Mouse (Mus musculus) urinary bladder, postnatal 36 days (tissue): ENCODE measurements around the gene Hc.

Experiments used
- DNase-seq, 2 experiments: peaks; one replicate each; pipeline ENCODE4 v3.0.0; 2022; ENCODE audit warnings: low spot score in 2 of 2, mixed read lengths in 1 of 2

Gene Hc

DNA sequence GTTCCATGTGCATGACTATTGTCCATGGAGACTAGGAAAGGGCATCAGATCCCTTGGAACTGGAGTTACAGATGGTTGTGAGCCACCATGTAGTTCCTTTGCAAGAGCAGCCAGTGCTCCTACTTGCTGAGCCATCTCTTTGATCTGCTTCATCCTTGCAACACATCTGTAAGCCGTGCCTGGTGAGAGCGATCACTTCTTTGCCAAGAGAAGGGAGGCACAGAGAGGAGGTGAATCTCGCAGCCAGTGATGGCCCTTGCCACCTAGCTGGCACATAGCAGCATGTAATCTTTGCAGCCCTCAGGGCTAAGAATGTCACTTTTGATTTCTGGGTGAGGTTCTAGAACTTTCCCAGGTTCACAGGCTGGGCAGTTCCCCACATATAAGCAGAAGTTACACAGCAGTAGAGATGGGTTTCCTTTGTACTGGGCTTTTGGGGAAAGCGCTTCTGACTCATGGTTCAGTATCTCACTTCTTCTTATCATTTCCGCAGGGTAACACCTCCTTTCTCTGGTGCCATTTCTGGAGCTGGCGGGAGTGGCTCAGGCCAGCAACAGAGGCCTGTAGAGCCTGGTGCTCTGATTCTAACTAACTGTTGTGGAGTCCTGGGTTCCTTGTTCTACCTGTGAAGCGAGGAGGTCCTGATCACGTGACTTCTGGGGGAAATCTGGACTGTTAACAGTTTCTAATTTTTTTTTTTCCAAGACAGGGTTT, 84.1 kb downstream of the Hc start:
- DNase-seq: no peak

- no peak for DNase-seq
Observed at GRCm38 (mm10) chr2:34976447-34976846, 84.8 kb downstream of the Hc start.

DNA sequence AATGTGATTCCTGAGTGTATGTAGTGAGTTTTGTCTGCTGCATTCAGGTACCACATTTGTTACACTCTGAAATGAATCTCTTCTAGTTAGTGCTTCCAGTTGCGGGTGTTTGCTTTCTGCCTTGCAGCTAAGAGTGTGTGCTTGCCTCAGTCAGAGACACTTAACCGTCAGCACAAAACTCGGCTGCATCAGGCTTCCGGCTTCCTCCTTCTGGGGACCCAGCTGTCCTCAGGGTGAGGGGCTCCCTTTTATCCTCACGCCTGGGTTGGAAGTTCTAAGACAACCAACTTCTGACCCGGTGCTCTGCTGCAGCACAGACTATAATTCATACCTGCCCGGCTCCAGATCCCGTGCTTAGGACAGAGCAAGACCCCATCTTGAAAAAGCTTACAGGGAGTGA, 88.2 kb downstream of the Hc start:
- DNase-seq: no peak

DNA sequence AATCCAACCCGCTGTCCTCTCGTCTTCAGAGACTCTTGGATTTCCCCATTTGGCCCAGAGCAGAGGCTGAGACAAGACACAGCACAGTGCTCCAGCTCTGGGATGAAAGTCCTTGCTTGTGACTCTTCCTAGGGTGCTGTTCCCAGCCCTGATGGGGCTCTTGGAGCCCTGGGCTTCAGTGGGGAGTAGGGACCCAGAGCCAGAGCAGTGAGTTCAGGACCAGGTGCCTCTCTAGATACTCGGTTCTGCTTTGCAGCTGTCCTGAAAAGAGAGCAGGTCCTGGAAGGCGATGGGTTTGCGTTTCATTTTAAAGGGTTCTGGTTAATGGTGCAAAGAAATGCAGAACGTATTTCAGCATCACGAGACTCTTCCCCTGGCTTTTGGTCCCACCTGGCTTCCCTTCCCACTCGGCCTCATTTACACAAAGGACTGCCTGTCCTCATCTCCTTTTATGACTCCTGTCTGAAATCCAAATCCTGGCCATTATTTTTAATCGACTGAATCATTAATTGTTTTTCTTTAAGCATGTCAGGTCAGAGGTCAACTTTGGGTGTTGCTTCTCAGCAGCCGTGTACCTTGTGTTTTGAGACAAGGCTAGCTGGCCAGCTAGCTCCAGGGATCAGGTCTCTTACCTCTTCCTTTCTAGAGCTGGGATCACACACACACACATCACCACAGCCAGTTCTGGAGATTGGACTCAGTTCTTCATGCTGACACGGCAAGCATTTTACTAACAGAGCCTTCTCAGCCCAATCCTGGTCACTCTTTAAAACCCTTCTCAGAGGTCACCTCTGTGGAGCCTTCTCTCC, 90.0 kb downstream of the Hc start:
- no peak for DNase-seq

- peak; percentile 69 to 77 for DNase-seq
Observed at GRCm38 (mm10) chr2:34970092-34970750, 91.0 kb downstream of the Hc start.

- DNase-seq: no peak
Observed at GRCm38 (mm10) chr2:34969166-34969565, 92.1 kb downstream of the Hc start.

- DNase-seq: no peak
Observed at GRCm38 (mm10) chr2:34966243-34966934, 94.8 kb downstream of the Hc start.

DNA sequence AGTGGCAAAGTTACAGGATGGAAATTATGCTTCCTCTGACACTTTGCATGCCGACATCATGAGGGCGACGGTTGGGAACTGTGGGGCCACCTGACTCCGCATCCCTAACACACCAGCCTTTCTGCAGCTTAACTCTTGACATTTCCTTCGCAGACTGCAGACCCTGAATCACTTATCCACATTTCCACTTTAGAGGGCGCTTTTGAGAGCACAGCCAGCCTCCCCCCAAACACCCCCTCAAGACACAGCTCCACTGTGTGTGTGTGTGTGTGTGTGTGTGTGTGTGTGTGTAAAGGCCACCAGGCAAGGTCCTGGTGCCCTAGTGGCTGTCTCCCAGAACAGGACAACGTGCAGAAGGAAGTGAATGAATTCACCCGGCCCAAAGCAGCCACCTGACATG, 95.4 kb downstream of the Hc start:
- DNase-seq: no peak

DNA sequence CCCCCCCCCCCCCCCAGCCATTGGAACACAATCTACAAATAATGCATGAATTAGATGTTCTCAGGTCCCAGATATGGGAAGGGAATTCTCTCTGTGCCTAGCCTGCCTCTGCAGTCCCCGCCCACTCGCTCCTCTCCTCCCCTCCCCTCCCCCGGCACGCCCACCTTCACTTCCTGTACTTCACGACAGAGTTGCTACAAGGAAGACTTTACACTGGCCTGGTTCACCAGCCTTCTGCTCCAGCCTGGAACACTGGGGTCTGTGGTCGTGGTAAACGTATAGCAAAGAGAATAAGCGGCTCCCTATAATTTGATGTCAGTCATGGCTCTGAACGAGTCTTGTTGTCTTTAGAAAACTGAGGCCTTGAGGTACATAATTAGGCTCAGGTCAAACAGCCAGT, 95.9 kb downstream of the Hc start:
- no peak for DNase-seq

DNA sequence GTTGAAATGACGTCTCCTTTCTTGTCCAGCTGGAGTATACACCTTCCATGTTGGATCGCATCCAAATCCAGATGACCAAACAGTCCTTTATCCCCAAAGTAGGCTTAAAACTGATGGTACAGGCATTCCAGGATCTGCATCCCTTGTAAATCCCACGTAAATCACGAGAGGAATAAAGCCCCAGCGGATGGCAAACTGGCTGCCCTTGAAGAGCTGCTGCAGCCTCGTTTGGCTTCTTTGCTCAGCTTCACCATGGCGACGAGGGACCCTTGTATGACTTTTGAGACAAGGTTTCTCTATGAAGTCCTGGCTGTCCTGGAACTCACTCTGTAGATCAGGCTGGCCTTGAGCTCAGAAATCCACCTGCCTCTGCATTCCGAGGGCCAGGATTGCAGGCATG, 96.6 kb downstream of the Hc start:
- no peak for DNase-seq

DNA sequence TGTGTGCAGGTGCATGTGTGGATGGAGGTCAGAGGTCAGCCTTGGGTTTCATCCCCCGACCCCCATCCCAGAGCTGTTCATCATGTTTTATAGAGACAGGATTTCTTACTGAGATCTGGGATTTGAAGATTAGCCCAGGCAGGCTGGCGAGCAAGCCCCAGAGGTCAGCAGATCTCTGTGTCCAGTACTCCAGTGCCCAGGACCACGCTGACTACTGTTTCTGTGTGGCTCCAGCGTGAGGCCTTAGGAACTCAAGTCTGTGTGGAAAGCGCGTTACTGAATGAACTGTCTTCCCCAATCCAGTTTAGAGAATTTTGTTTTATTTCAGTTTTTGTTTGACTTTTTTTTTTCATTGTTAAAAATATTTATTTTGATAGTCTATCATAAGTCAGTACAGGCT, 97.0 kb downstream of the Hc start:
- no peak for DNase-seq

GRCm38 (mm10) chr2:34963371-34963956, 97.8 kb downstream of the Hc start:
- DNase-seq: no peak

DNA sequence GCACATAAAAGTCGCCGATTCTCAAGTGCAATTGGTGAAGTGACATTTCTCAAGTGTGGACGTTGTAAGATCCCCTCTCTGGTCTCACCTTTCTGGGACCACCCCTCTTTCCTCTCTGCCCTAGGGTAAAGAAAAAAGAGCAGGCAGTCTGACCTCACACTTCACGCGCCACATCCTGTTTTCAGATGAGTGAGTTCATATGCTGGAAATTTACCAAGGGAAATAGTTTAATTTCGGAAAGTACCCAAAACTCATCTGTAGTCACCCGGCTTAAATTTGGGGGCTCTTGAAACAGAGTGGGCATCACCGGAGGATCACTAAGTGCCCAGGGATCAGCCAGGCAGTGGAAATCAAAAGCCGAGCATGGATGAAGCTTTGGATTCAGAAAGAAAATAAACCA, 98.3 kb downstream of the Hc start:
- no peak for DNase-seq

DNA sequence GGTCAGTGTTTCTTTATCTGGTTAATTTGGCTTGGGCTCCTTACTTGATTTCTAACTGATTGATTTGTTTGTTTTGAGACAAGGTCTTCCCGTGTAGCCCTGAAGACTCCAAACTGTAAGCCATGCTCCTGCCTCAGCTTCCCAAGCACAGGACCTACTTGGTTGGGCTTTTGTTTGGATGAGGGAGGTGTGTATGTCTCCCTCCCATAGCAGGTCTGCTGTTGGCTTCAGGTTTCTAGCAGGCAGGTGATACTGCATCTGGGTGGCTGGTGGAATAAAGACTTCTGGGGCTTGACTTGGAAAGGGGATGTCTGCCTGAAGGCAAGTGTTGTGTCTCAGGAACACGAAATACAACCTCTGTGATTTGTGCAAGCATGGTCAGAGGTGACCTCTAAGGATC, 99.0 kb downstream of the Hc start:
- DNase-seq: no peak

DNA sequence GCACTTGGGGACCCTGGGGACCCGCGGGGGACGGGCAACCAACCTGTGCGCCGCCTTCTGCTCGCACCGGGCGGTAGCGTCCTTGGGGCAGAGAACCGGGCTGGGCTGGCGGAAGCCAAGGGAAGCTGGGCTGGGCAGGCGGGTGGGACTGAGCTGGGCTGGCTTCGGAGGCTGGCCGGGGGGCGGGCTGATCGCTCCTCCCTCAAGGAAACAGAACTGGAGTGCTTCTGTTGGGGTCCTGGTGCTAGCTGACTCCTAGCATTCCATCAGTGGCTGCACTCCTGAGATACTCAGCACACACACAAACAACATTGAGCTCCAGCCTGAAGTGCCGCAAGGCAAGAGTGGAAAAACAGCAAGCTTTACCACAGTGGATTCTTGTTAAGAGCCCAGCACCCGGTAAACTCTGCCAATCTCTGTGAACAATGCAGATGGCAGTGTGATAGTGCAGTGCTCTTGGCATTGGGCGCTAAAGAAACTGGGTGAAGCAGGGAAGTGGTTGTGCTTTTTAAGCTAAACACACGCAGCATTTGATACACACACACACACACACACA, 99.7 kb downstream of the Hc start, which contains the start of gene Traf1:
TSS of gene Traf1 (minus strand) at position 292 of the 556 bp plus-strand sequence.
- DNase-seq: peak; percentile 34 to 60

GRCm38 (mm10) chr2:34960966-34961365, 100.3 kb downstream of the Hc start:
- no peak for DNase-seq

- DNase-seq: no peak
Observed at GRCm38 (mm10) chr2:34960466-34960865, 100.8 kb downstream of the Hc start.

DNA sequence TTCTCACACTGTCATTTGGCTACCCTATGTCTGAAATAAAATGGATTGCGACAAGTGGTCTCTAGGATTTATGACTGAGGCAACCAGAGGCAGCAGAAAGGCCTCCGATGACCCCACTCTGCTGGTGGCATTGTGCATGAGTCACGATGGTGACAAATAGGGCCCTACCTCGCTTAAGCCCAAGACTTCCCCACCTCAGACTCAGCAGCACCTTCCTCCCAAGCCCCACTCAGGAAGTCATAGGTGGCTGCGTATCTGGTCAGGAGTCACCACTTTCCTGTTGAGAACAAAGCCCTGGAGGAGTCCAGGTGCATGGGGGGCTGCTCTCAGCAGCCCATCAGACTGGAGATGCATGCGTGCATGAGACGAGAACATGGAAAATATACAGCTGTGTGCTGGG, 102.7 kb downstream of the Hc start:
- no peak for DNase-seq

DNA sequence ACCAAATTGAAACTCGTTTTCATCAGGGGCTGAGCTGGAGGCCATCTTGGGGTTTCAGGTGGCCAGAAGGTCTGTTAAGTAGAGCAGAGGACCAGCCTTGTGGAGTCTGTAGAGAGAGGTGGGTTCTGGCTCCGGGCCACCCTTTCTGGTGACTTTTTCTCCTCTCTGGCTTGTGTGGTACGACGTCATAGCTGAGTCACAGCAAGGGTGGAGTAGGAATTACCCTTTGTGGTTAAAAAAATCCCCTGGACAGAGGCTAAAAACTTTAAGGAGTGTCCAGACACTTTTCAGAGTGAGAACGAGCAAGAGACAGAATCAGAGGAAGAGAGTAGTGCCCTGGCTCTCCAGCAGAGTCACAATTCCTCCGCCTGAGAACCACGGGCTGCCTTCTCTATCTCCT, 103.2 kb downstream of the Hc start:
- DNase-seq: no peak

- DNase-seq: no peak
Observed at GRCm38 (mm10) chr2:34957405-34957804, 103.8 kb downstream of the Hc start.

GRCm38 (mm10) chr2:34956941-34957340, 104.3 kb downstream of the Hc start:
- DNase-seq: no peak
